Mouse (Mus musculus) MEL (cell line): ENCODE measurements around the gene Chst15. TPM values are rescaled to one million over a fixed set of nuclear protein-coding genes. Genes with fewer than 3 reads are reported as not detected.

Experiments used
- DNase-seq: peaks from one replicate; pipeline ENCODE4 v3.0.0; 2011; ENCODE audit warnings: low read depth, low spot score
- H3K27ac ChIP-seq: 2 replicates; pipeline ENCODE4 v1.5.1; 2012; ENCODE audit warnings: low read depth, mild to moderate bottlenecking, control low read depth, low read length, moderate library complexity; ENCODE audit not compliant: control insufficient read depth
- H3K27me3 ChIP-seq, 2 experiments: fragments of 150-350 bp in 1 of 2; sonication (generic) in 1 of 2; 2 replicates each; pipeline ENCODE4 v1.6.1; 2012; ENCODE audit warnings: low read length in 2 of 2, mild to moderate bottlenecking in 2 of 2, improper control_type of control experiment in 1 of 2, moderate library complexity in 1 of 2; ENCODE audit not compliant: insufficient read depth in 2 of 2, control insufficient read depth in 1 of 2
- H3K36me3 ChIP-seq, 2 experiments: 2 replicates each; pipeline ENCODE4 v1.6.1; 2012 to 2014; ENCODE audit warnings: low read length in 2 of 2, improper control_type of control experiment in 1 of 2, inconsistent platforms in 1 of 2, mild to moderate bottlenecking in 1 of 2; ENCODE audit not compliant: insufficient read depth in 2 of 2, control insufficient read depth in 1 of 2
- H3K4me1 ChIP-seq, 2 experiments: fragments of 150-350 bp in 1 of 2; sonication (generic) in 1 of 2; 2 replicates each; pipeline ENCODE4 v1.6.1; 2012; ENCODE audit warnings: low read length in 2 of 2, improper control_type of control experiment in 1 of 2, mild to moderate bottlenecking in 1 of 2; ENCODE audit not compliant: insufficient read depth in 2 of 2, control insufficient read depth in 1 of 2
- H3K4me3 ChIP-seq, 2 experiments: fragments of 150-350 bp in 1 of 2; sonication (generic) in 1 of 2; 2 replicates each; pipeline ENCODE4 v1.5.1; 2012; ENCODE audit warnings: low read depth in 2 of 2, low read length in 2 of 2, mild to moderate bottlenecking in 2 of 2, moderate library complexity in 2 of 2, control low read depth in 1 of 2, improper control_type of control experiment in 1 of 2; ENCODE audit not compliant: control insufficient read depth in 1 of 2, insufficient read depth in 1 of 2
- H3K79me2 ChIP-seq: 2 replicates; pipeline ENCODE4 v1.6.1; 2012; ENCODE audit warnings: mild to moderate bottlenecking, low read length, moderate library complexity; ENCODE audit not compliant: control insufficient read depth, poor library complexity, insufficient read depth
- H3K9ac ChIP-seq: 2 replicates; pipeline ENCODE4 v1.6.1; 2012; ENCODE audit warnings: low read depth, mild to moderate bottlenecking, control low read depth, low read length, moderate library complexity; ENCODE audit not compliant: control insufficient read depth, poor library complexity, severe bottlenecking
- H3K9me3 ChIP-seq: fragments of 150-350 bp; sonication (generic); replicated peaks from 2 replicates; pipeline ENCODE4 v1.6.1; 2012; ENCODE audit warnings: mild to moderate bottlenecking, low read length, improper control_type of control experiment, moderate library complexity; ENCODE audit not compliant: insufficient read depth
- CHD2 ChIP-seq: IDR thresholded peaks from 2 replicates; pipeline ENCODE4 v1.6.1; 2011; ENCODE audit warnings: low read length, improper control_type of control experiment
- CTCF ChIP-seq, 3 experiments: IDR thresholded peaks in 2 of 3; conservative IDR thresholded peaks in 1 of 3; 2 replicates each; pipeline ENCODE4 v1.5.1; 2011 to 2012; ENCODE audit warnings: low read length in 3 of 3, low read depth in 2 of 3, mild to moderate bottlenecking in 2 of 3, improper control_type of control experiment in 1 of 3, inconsistent platforms in 1 of 3, mixed read lengths in 1 of 3, moderate library complexity in 1 of 3; ENCODE audit not compliant: control insufficient read depth in 1 of 3, insufficient read depth in 1 of 3, poor library complexity in 1 of 3, severe bottlenecking in 1 of 3
- E2F4 ChIP-seq: IDR thresholded peaks from 2 replicates; pipeline ENCODE4 v1.6.1; 2011; ENCODE audit warnings: low read depth, low read length, improper control_type of control experiment, borderline replicate concordance
- ELF1 ChIP-seq: IDR thresholded peaks from 2 replicates; pipeline ENCODE4 v1.6.1; 2014; ENCODE audit warnings: low read depth, mild to moderate bottlenecking, inconsistent platforms, low read length, improper control_type of control experiment, moderate library complexity
- EP300 ChIP-seq, 2 experiments: IDR thresholded peaks; 2 replicates each; pipeline ENCODE4 v1.6.1; 2011; ENCODE audit warnings: improper control_type of control experiment in 2 of 2, low read length in 2 of 2, low read depth in 1 of 2, mild to moderate bottlenecking in 1 of 2
- GABPA ChIP-seq: IDR thresholded peaks from 2 replicates; pipeline ENCODE4 v1.6.1; 2012; ENCODE audit warnings: low read depth, mild to moderate bottlenecking, inconsistent platforms, low read length, improper control_type of control experiment, moderate library complexity
- GATA1 ChIP-seq: IDR thresholded peaks from 2 replicates; pipeline ENCODE4 v1.6.1; 2011; ENCODE audit warnings: low read depth, low read length, improper control_type of control experiment
- JUND ChIP-seq: IDR thresholded peaks from 2 replicates; pipeline ENCODE4 v1.6.1; 2011; ENCODE audit warnings: low read depth, mild to moderate bottlenecking, improper control_type of control experiment, low read length
- MAX ChIP-seq: IDR thresholded peaks from 2 replicates; pipeline ENCODE4 v1.6.1; 2011; ENCODE audit warnings: low read length, improper control_type of control experiment
- MAZ ChIP-seq: IDR thresholded peaks from 2 replicates; pipeline ENCODE4 v1.6.1; 2012; ENCODE audit warnings: low read depth, mild to moderate bottlenecking, inconsistent platforms, low read length, improper control_type of control experiment
- MEF2A ChIP-seq: IDR thresholded peaks from 2 replicates; pipeline ENCODE4 v1.6.1; 2014; ENCODE audit warnings: low read depth, mild to moderate bottlenecking, inconsistent platforms, low read length, improper control_type of control experiment; ENCODE audit not compliant: poor library complexity, insufficient replicate concordance, severe bottlenecking; ENCODE audit errors: extremely low read depth
- MYC ChIP-seq: IDR thresholded peaks from 2 replicates; pipeline ENCODE4 v1.6.1; 2011; ENCODE audit warnings: low read depth, mild to moderate bottlenecking, low read length, improper control_type of control experiment, moderate library complexity
- POLR2A ChIP-seq, 2 experiments: IDR thresholded peaks; 2 replicates each; pipeline ENCODE4 v1.6.1; 2011 to 2012; ENCODE audit warnings: low read length in 2 of 2, mild to moderate bottlenecking in 2 of 2, control low read depth in 1 of 2, improper control_type of control experiment in 1 of 2, low read depth in 1 of 2, moderate library complexity in 1 of 2; ENCODE audit not compliant: control insufficient read depth in 1 of 2, insufficient read depth in 1 of 2, poor library complexity in 1 of 2
- RAD21 ChIP-seq: IDR thresholded peaks from 2 replicates; pipeline ENCODE4 v1.6.1; 2011; ENCODE audit warnings: mild to moderate bottlenecking, low read depth, low read length, improper control_type of control experiment
- SIN3A ChIP-seq: IDR thresholded peaks from 2 replicates; pipeline ENCODE4 v1.6.1; 2012; ENCODE audit warnings: low read length, improper control_type of control experiment, inconsistent platforms
- SMC3 ChIP-seq: IDR thresholded peaks from 2 replicates; pipeline ENCODE4 v1.6.1; 2011; ENCODE audit warnings: low read depth, low read length, improper control_type of control experiment
- UBTF ChIP-seq: IDR thresholded peaks from 2 replicates; pipeline ENCODE4 v1.6.1; 2012; ENCODE audit warnings: low read depth, mild to moderate bottlenecking, inconsistent platforms, low read length, improper control_type of control experiment, moderate library complexity, borderline replicate concordance; ENCODE audit not compliant: insufficient read depth
- USF2 ChIP-seq, 2 experiments: IDR thresholded peaks; 2 replicates each; pipeline ENCODE4 v1.6.1; 2011 to 2012; ENCODE audit warnings: improper control_type of control experiment in 2 of 2, low read length in 2 of 2, borderline replicate concordance in 1 of 2, inconsistent platforms in 1 of 2, low read depth in 1 of 2, mild to moderate bottlenecking in 1 of 2; ENCODE audit not compliant: insufficient read depth in 1 of 2
- ZMIZ1 ChIP-seq: IDR thresholded peaks from 2 replicates; pipeline ENCODE4 v1.6.1; 2012; ENCODE audit warnings: low read depth, mild to moderate bottlenecking, inconsistent platforms, low read length, improper control_type of control experiment, moderate library complexity
- ZNF384 ChIP-seq: IDR thresholded peaks from 2 replicates; pipeline ENCODE4 v1.6.1; 2012; ENCODE audit warnings: low read depth, mild to moderate bottlenecking, inconsistent platforms, low read length, improper control_type of control experiment
- polyA plus RNA-seq, 2 experiments: library from polyadenylated mRNA; stranded (reverse) in 1 of 2; unstranded in 1 of 2; fragments of >175 nt in 1 of 2; fragments of >200 nt in 1 of 2; gene quantifications; 2 replicates each; pipeline versions ENCODE4 v1.2.1 to v1.2.4; 2012; ENCODE audit warnings: low replicate concordance in 2 of 2, low read depth in 1 of 2; ENCODE audit not compliant: insufficient read length in 2 of 2, insufficient read depth in 1 of 2, missing spikeins in 1 of 2
- total RNA-seq: library from RNA; depleted of rRNA; stranded (reverse); fragments of 300-350 nt; gene quantifications from 2 replicates; pipeline ENCODE4 v1.2.3, GENCODE M21; 2012

Chst15 gene
- total and polyA plus RNA-seq, 3 experiments: 14.9 to 18.1 TPM; not detected in 1

DNA sequence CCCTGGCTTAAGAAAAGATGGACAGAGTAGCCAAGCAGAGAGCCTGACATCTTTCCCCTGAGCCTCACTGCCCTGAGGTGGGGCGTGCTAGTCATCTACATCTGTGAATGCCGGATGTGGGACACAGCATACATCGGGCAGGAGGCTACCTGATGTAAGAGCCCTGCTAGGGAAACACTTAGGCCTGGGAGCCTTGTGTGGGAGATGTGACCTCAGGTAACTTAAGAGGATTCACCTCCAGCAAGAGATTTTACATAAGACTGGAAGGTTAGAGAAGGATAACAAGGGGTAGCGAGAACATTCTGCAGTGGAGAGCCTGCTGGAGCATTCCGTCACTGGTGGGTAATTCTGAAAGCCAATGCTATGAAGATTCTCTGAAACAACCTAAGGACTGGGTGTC is 69.9 kb downstream of the Chst15 start:
- Histone ChIP-seq H3K9ac (no peak overlapping the region), H3K27ac (no peak overlapping the region), H3K27me3 (no peaks in the 10 kb centered on the region)
- TF ChIP-seq RAD21 (no peak), GABPA (no peak), MEF2A (no peak), SIN3A (no peak), GATA1 (no peak), CHD2 (no peak), USF2 (IDR thresholded peaks at IDR 0.05; ENCODE audit: borderline replicate concordance in 1 of 2, insufficient read depth in 1 of 2, low read depth in 1 of 2, low read length in 2 of 2) (no peak), JUND (no peak), EP300 (IDR thresholded peaks at IDR 0.05; ENCODE audit: low read depth in 1 of 2, low read length in 2 of 2) (no peak), UBTF (no peak), ZMIZ1 (no peak), MYC (no peak), E2F4 (no peak)
- TF ChIP-seq, all 39 proteins: peak for 0
- Histone ChIP-seq H3K4me3 (no peak overlapping the region), H3K4me1 (no peaks in the 10 kb centered on the region), H3K9me3 (no peaks in the 10 kb centered on the region), H3K36me3 (peaks cover 2 to 12% of the 10 kb centered on the region in 2 experiments), H3K79me2 (no peaks in the 10 kb centered on the region)
- no peak for DNase-seq

DNA sequence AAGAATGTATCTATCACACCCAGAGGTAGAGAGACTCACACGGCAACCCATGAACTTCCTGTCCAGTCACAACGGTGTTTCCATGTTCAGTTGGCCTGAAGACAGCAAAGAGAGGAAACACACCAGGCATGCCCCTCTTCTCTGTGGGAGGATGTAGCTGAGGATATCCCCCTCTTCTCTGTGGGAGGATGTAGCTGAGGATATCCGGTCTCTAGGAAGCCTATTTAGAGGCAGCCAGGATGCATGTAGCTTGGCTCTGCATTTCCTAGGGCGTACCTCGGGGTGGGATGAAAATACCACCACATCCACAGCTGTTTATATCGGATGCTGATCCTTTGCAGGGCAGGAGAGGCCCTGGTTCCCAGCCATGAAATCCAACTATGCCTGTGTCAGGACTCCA is 71.3 kb downstream of the Chst15 start:
- H3K79me2 ChIP-seq: no peaks in the 10 kb centered on the region
- DNase-seq: no peak
- H3K9ac ChIP-seq: no peak overlapping the region
- H3K27me3 ChIP-seq: no peaks in the 10 kb centered on the region
- peaks cover 2 to 10% of the 10 kb centered on the region in 2 experiments for H3K36me3 ChIP-seq
- H3K4me1 ChIP-seq: no peaks in the 10 kb centered on the region
- H3K27ac ChIP-seq: no peak overlapping the region
- no peak overlapping the region for H3K4me3 ChIP-seq
- TF ChIP-seq JUND: no peak
- no peak for TF ChIP-seq MAZ
- 0 out of 4 replicates have a peak, but pooled peaks of 1 of the 2 experiments have one; percentile 25 for TF ChIP-seq POLR2A (IDR thresholded peaks at IDR 0.05; ENCODE audit: control insufficient read depth in 1 of 2, insufficient read depth in 1 of 2, low read depth in 1 of 2, low read length in 2 of 2, poor library complexity in 1 of 2)
- H3K9me3 ChIP-seq: no peaks in the 10 kb centered on the region

DNA sequence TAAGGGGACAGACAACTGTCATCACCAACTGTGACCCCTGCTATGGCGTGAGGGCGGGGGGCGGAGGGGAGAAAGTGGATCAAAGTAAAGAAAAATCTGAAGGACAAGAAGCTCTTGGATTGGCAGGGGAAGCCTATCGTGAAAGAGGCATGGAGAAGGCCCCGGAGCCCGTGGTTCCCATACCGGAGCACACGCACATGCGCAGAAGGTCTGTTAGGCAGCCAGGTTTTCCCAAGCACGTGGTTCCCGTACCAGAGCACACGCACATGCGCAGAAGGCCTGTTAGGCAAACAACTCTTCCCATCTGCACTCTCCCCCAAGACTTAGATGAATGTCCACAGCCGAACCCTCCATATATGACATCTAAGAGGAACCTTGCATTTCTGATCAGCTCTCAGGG is 72.4 kb downstream of the Chst15 start:
- TF ChIP-seq CTCF (IDR thresholded peaks at IDR 0.05 in 2 of 3, conservative IDR thresholded peaks at IDR 0.05 in 1 of 3; ENCODE audit: control insufficient read depth in 1 of 3, insufficient read depth in 1 of 3, low read depth in 2 of 3, low read length in 3 of 3, poor library complexity in 1 of 3, severe bottlenecking in 1 of 3) (no peak), USF2 (IDR thresholded peaks at IDR 0.05; ENCODE audit: borderline replicate concordance in 1 of 2, insufficient read depth in 1 of 2, low read depth in 1 of 2, low read length in 2 of 2) (no peak), POLR2A (IDR thresholded peaks at IDR 0.05; ENCODE audit: control insufficient read depth in 1 of 2, insufficient read depth in 1 of 2, low read depth in 1 of 2, low read length in 2 of 2, poor library complexity in 1 of 2) (no peak), MEF2A (no peak), MAX (no peak), ELF1 (no peak), E2F4 (no peak), GATA1 (no peak), SMC3 (no peak), GABPA (no peak), MAZ (no peak), SIN3A (no peak), ZNF384 (no peak), UBTF (no peak)
- no peak for DNase-seq
- peaks cover 2 to 10% of the 10 kb centered on the region in 2 experiments for H3K36me3 ChIP-seq
- no peak overlapping the region for H3K4me3 ChIP-seq
- H3K9me3 ChIP-seq: no peaks in the 10 kb centered on the region
- H3K27me3 ChIP-seq: no peaks in the 10 kb centered on the region
- no peak overlapping the region for H3K9ac ChIP-seq
- H3K4me1 ChIP-seq: no peaks in the 10 kb centered on the region
- no peak overlapping the region for H3K27ac ChIP-seq
- H3K79me2 ChIP-seq: no peaks in the 10 kb centered on the region
